Comparison of ENCODE assay signal across 9 mouse cellular contexts in the genomic region with DNA sequence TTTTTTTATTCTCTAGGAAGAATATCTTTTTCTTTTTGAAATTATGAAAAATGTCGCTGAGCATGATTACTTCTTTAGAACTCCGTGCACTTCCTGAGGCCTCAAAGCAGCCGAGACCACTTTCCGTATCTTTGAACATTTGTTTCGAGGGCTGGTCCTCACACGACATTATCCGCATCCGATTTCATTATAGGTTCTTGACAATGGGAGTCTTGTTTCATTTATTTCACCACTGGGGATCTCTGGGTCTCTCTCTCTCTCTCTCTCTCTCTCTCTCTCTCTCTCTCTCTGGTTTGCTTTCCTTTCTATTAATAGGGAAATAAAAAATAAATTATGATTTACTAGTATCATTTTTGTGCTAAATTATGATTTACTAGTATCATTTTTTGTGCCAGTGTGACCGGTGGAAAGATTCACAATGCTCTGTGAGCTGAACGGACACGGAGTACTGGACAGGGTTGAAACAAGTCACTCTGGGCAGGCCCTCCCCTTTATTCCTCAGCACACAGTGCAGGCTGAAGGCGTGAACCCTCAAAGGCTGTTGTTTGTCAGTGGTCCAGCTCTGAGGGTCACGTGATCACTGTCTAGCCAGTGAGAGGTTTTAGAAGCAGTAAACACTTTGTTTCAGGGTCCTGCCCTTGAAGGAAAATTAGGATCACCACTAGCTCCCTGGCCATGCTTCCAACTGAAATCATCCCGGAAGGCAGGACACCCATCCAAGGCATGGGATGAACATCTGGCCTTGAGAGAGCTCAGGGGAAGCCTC.
DNase-seq lines count a peak whose midpoint lies in the region; ATAC-seq and TF ChIP-seq lines count a peak whose summit lies in the region.
"Had no signal": no experiment of that assay in that cellular context is flagged by ENCODE, and none has a peak within 500 bp of the region (broad histone marks: within the 10 kb centered on the region; RNA-seq: fewer than 3 reads in every experiment).

No protein-coding gene starts in this region.

- no peak overlapping the region for H3K9ac ChIP-seq in forebrain, embryonic 14.5 days (ENCODE audit: low read length)
- no peak overlapping the region for H3K9ac ChIP-seq in stomach, postnatal 0 days (ENCODE audit: low read length)
- H3K9ac ChIP-seq: lung, embryonic 14.5 days had no signal

- no peak for TF ChIP-seq CTCF in stomach, postnatal 0 days (IDR thresholded peaks at IDR 0.05; ENCODE audit: low read depth)

- no peak for TF ChIP-seq EP300 in stomach, postnatal 0 days (optimal IDR thresholded peaks at IDR 0.05)

- no peak overlapping the region for H3K27ac ChIP-seq in forebrain, embryonic 14.5 days (ENCODE audit: low read depth, low read length)
- no peak overlapping the region for H3K27ac ChIP-seq in stomach, postnatal 0 days (replicated peaks)

- ATAC-seq in forebrain, embryonic 14.5 days, result 0 out of 2 replicates have a peak, but pooled peaks have one; percentile 45
- 0 out of 2 replicates have a peak, but pooled peaks have one; percentile 51 for ATAC-seq in stomach, postnatal 0 days (ENCODE audit: low FRiP score, low TSS enrichment)

- no peak overlapping the region for H3K4me2 ChIP-seq in forebrain, embryonic 14.5 days (ENCODE audit: low read length)
- no peak overlapping the region for H3K4me2 ChIP-seq in stomach, postnatal 0 days (replicated peaks; ENCODE audit: low read depth)
- H3K4me2 ChIP-seq: lung, embryonic 14.5 days had no signal

- peak; percentile 22 for DNase-seq in lung, postnatal 14 days
- DNase-seq in lung, postnatal 25 days (ENCODE audit: low spot score), result no peak
- no peak for DNase-seq in forebrain, embryonic 14.5 days (ENCODE audit: low spot score)
- peak; percentile 31 for DNase-seq in kidney, postnatal 10 days
- no peak for DNase-seq in stomach, postnatal 0 days (ENCODE audit: low spot score)
- DNase-seq in layer of hippocampus, postnatal 36 days, result no peak
- no peak for DNase-seq in adrenal gland, postnatal 25 days
- no peak for DNase-seq in layer of hippocampus, postnatal 10 days (ENCODE audit: low spot score in 2 of 2)
- DNase-seq: lung, embryonic 14.5 days had no signal

- no peaks in the 10 kb centered on the region for H3K27me3 ChIP-seq in forebrain, embryonic 14.5 days (replicated peaks; ENCODE audit: control insufficient read depth, insufficient read depth, low read length)
- no peaks in the 10 kb centered on the region for H3K27me3 ChIP-seq in stomach, postnatal 0 days (ENCODE audit: control insufficient read depth, insufficient read depth, low read length)

- no peak overlapping the region for H3K4me3 ChIP-seq in forebrain, embryonic 14.5 days (ENCODE audit: low read depth, low read length)
- H3K4me3 ChIP-seq in stomach, postnatal 0 days (ENCODE audit: low read depth, low read length), result no peak overlapping the region

- H3K4me1 ChIP-seq in forebrain, embryonic 14.5 days (ENCODE audit: control insufficient read depth, insufficient read depth, low read length), result no peaks in the 10 kb centered on the region; the same call in 1 of the 2 replicates
- no peaks in the 10 kb centered on the region for H3K4me1 ChIP-seq in stomach, postnatal 0 days (replicated peaks; ENCODE audit: control insufficient read depth, insufficient read depth)

- WGBS in forebrain, embryonic 14.5 days, result 51% methylated on average over 14 of the region's 14 CpGs
- WGBS in stomach, postnatal 0 days, result 77% methylated on average over 14 of the region's 14 CpGs

- H3K9me3 ChIP-seq in forebrain, embryonic 14.5 days (replicated peaks; ENCODE audit: control insufficient read depth, low read length), result no peaks in the 10 kb centered on the region
- no peaks in the 10 kb centered on the region for H3K9me3 ChIP-seq in stomach, postnatal 0 days (ENCODE audit: control insufficient read depth, low read length)

- H3K36me3 ChIP-seq in forebrain, embryonic 14.5 days (ENCODE audit: control insufficient read depth, insufficient read depth, low read length), result no peaks in the 10 kb centered on the region
- no peaks in the 10 kb centered on the region for H3K36me3 ChIP-seq in stomach, postnatal 0 days (ENCODE audit: control insufficient read depth, insufficient read depth, low read length)

Comparison
In these comparisons a context has a peak if more than half of its experiments do, and no peak if none do; other contexts are left out.
1. DNase-seq: peak in lung, postnatal 14 days (single experiment) and kidney, postnatal 10 days (single experiment); none in lung, postnatal 25 days (single experiment), forebrain, embryonic 14.5 days (single experiment), stomach, postnatal 0 days (single experiment), layer of hippocampus, postnatal 36 days (0 of 2), adrenal gland, postnatal 25 days (single experiment) and layer of hippocampus, postnatal 10 days (0 of 2).